Mouse (Mus musculus) megakaryocyte-erythroid progenitor cell, adult 5-6 weeks (primary cell): ENCODE data around the gene Sema4d. TPM values are rescaled to one million over a fixed set of nuclear protein-coding genes. Genes with fewer than 3 reads are reported as not detected.
A peak's percentile ranks its signal among the peaks of the same experiment; 100 is the strongest.

Experiments
- ATAC-seq: replicated peaks from 2 replicates; pipeline ENCODE4 v1.8.0; 2016; ENCODE audit warnings: mild to moderate bottlenecking, inconsistent platforms; ENCODE audit not compliant: severe bottlenecking, poor library complexity, low FRiP score, low TSS enrichment
- total RNA-seq, 2 experiments: library from RNA; stranded (forward) in 1 of 2; stranded (reverse) in 1 of 2; fragments of 200-1000, 215-1000 nt in 1 of 2; fragments of >200 nt in 1 of 2; fragmentation: Nextera tagmentation in 1 of 2; gene quantifications; 2 replicates each; pipeline ENCODE4 v1.2.3; 2014 to 2017

The Sema4d gene
- total RNA-seq, 2 experiments from 2014 or later, result 18.0 to 38.5 TPM

DNA sequence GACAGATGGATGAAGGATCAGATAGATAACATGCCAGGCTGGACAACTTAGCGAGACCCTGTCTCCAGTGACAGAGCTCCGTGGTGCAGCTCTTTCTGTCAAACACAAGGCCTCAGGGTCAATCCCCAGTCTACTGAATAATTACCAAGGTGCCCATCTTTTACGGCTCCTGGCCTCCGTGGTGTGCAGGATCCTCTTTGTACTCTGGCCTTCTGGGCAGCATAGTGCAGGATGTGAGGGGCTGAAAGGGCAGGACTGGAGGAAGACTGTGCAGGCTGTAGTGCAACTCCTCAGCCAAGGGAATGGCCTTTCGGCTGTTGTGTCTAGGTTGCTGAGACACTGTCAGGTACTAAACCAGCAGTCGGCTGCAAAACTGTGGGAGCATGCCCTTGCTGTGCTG lies 140.4 kb downstream of the Sema4d start:
- no peak for ATAC-seq

- peak; percentile 93 for ATAC-seq
Measured at GRCm38 (mm10) chr13:51651408-51652064, 142.0 kb downstream of the Sema4d start, which contains the start of gene Secisbp2. Gene Secisbp2, plus strand, starts transcription at chr13:51651697.

GRCm38 (mm10) chr13:51649740-51650139 lies 143.8 kb downstream of the Sema4d start:
- no peak for ATAC-seq

GRCm38 (mm10) chr13:51648237-51648636 lies 145.3 kb downstream of the Sema4d start:
- no peak for ATAC-seq

GRCm38 (mm10) chr13:51647770-51648169 lies 145.8 kb downstream of the Sema4d start:
- ATAC-seq, result no peak

DNA sequence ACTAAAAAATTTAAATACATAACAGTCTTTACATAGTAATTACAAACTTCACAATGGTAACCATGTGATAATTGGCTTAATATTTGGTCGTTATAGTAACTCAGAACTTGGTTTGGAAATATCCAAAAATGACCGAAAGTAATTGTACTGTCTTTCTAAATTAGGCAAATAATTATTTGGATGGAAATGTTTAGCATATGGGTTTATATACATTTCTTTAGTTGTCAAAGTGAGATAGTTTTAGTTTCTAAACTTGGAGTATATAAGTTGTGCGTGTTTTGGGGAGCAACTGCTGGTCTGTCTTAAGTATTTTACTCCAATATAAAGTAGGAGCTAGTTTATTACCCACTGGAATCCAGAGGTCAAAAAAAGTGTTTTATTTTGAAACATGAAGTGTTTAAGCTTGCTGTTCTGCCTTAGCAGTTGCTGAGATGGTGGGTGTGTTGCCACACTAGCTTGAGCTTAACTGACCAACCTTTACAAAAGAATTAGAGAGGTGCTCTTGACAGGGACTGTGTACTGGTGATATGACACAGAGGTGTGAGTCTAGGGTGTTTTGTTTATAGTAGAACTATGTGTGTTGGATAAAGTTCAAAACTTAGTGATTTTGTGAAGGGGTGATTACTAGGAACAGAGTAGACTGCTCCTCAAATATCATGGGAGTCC lies 147.1 kb downstream of the Sema4d start:
- no peak for ATAC-seq

DNA sequence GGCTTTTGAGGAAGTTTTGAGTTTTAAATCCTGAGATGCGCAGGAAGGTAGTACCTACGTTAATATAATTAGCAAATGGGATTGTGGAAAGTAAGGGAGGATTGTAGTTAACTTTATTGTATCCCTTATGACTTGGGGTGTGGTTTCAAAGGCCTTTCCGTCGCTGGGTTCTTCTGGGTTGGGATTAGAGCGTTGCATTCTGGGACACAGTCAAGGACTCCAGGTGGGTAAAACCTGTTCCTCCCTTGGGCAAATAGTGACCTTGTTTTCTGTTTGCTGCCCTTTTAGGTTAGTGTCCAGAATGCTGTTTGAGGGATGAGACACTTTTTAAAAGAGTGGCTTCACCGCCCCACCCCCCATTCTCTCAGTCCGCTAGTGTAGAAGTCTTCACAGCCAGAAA lies 147.7 kb downstream of the Sema4d start:
- 0 out of 2 replicates have a peak, but pooled peaks have one; percentile 22 for ATAC-seq

DNA sequence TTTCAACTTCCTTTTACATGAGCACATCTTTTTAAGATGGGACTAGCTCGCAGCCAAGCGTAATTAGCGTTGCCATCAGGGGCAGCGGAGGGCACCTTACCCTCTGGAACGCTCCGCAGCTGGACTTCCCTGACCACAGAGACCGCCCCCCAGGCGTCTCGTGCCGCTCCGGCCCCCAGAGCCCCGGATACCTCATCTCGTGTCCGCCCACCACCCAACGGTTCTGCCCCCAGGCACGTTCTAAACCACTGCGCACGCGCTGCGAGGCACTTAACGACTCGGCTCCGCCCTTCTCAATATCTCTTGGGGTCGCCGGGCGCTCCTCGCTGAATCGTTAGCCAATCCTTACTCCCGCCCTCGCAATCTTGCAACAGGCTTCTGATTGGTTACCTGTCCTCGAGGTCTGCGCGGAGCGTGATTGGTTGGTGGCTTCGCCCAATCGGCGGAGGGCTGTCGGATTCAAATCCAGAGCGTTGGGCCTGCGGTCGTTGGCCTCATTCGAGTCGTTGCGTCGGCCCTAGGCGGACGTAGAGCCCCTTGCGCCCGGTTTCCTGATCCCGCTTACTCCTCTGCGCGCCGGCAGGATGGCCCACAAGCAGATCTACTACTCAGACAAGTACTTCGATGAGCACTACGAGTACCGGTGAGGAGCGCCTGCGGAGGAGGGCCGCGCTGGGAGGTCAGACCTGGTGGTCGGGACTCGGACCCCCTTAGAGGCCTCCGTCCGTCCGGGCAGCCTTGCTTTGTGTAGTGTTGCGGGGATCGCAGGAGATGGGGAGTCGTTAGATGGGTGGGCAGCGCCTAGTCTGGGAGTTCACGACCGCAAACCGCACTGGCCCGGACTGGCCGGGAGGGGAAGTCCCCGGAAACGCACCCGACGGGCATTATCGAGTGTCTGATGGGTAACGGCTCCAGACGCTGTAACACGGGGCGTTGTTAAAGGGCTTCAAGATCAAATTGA lies 148.4 kb downstream of the Sema4d start, which contains the start of gene Cks2:
Gene Cks2, plus strand, starts transcription at position 404 of the 961 bp plus-strand sequence.
- peak; percentile 93 for ATAC-seq

DNA sequence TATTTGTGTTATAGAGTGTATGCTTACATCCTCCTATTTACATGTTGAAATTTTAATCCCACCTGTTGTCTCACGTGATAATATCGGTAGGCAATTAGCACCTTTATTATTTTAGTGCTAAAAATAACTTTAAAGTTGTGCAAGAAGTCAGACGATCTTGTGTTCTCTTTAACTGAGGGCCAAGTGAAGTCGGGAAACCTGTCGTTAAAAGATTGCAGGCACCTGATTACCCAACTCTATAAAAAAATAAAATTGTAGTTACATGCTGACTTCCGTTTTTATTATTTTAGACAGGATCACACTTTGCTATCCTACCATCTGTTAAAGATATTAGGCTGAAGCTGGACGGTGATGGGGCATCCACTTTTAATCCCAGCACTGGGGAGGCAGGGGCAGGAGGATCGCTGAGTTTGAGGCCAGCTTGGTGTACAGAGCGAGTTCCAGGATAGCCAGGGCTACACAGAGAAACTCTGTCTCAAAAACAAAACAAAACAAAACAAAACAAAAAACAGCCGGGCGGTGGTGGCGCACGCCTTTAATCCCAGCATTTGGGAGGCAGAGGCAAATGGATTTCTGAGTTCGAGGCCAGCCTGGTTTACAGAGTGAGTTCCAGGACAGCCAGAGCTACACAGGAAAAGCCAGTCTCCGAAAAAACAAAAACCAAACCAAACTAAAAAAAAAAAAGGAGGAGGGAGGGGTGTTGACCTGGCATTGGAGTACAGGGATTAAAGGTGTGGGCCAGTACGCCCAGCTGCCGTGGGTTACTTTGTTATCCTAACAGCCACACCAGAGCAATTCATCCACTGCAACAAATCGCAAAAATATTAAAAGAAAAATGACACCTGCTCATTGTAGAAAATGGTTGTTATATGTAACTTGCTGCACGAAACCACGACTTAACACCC lies 149.4 kb downstream of the Sema4d start:
- ATAC-seq, result no peak

- ATAC-seq, result no peak
Measured at GRCm38 (mm10) chr13:51642171-51642778, 151.3 kb downstream of the Sema4d start.

GRCm38 (mm10) chr13:51641424-51641823 lies 152.1 kb downstream of the Sema4d start:
- ATAC-seq, result no peak

DNA sequence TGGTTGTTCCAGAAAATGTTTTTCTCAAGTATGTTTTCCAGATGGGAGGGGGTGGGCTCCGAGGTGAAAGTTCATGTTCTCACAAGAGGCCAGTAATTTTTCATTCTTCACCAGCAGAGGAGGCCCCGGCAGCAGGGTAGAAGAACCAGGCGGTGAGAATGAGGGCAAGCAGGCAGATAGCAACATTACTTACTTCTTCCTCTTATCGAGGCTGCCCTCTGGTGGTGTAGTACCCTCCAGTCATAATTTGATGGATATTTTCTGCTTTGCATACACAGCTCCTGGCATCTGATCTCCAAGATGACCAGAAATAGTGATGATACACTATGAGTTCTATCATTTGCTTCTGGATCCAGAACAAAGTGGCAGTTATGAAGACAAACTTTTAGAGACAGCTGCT lies 154.6 kb downstream of the Sema4d start:
- ATAC-seq, result peak; percentile 81

Other genes starting within 250 kb of the Sema4d start
- gene Shc3, start 224.3 kb downstream of the Sema4d start, total RNA-seq (2014; fragmentation: Nextera tagmentation), result not detected in 2 replicates
- not detected in 2 replicates for gene Shc3, start 224.3 kb downstream of the Sema4d start, total RNA-seq (2017)
- 342 and 430 TPM in 2 replicates for gene Cks2, start 148.5 kb downstream of the Sema4d start, total RNA-seq (2014; fragmentation: Nextera tagmentation)
- gene Cks2, start 148.5 kb downstream of the Sema4d start, total RNA-seq (2017), result 275 and 355 TPM in 2 replicates
- 33.2 and 41.6 TPM in 2 replicates for gene Secisbp2, start 142.1 kb downstream of the Sema4d start, total RNA-seq (2014; fragmentation: Nextera tagmentation)
- gene Secisbp2, start 142.1 kb downstream of the Sema4d start, total RNA-seq (2017), result 29.6 and 31.8 TPM in 2 replicates
- 3.4 and 6.4 TPM in 2 replicates for gene Gadd45g, start 52.9 kb upstream of the Sema4d start, total RNA-seq (2014; fragmentation: Nextera tagmentation)
- gene Gadd45g, start 52.9 kb upstream of the Sema4d start, total RNA-seq (2017), result 11.5 and 12.9 TPM in 2 replicates